Mouse (Mus musculus): ENCODE measurements around the gene Nav2.

DNA sequence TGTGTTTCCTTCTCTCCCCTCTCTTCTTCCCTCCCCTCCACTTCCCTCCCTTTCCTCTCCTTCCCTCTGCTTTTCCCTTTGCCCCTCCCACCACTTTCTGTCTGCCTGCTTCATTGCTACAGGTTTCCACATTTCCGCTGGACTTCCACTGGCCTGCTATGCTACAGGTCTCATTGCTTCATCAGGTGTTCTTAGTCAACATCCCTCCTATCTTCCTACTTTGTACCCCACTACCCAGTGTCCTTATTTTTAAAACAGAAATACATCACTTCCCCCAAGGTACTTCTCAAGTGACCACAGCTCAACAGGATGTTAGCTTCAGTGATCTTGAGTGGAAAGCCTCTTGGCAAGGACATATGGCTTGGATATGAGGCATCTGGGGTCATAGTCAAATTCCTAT lies 158.3 kb downstream of the Nav2 start:
- no peak for TF ChIP-seq CTCF (conservative IDR thresholded peaks at IDR 0.05 in 1 of 2, IDR thresholded peaks at IDR 0.05 in 1 of 2; ENCODE audit: low read depth in 2 of 2, low read length in 2 of 2)
- no peak for TF ChIP-seq POLR2A (IDR thresholded peaks at IDR 0.05; ENCODE audit: low read depth, low read length)
- no peak for TF ChIP-seq JUND (conservative IDR thresholded peaks at IDR 0.05; ENCODE audit: low read depth, low read length)
- no peak for TF ChIP-seq GABPA (IDR thresholded peaks at IDR 0.05; ENCODE audit: insufficient replicate concordance, low read depth, low read length)
- TF ChIP-seq EP300 (IDR thresholded peaks at IDR 0.05; ENCODE audit: low read length), result no peak
- TF ChIP-seq E2F4 (IDR thresholded peaks at IDR 0.05; ENCODE audit: insufficient replicate concordance, low read depth, low read length), result no peak
- no peak for TF ChIP-seq UBTF (IDR thresholded peaks at IDR 0.05; ENCODE audit: low read depth, low read length)
- TF ChIP-seq TBP (conservative IDR thresholded peaks at IDR 0.05; ENCODE audit: low read depth, low read length), result no peak
- TF ChIP-seq SIN3A (IDR thresholded peaks at IDR 0.05; ENCODE audit: low read length), result no peak
